In genomic region chr6:116397621-116398020, GRCm38 (mm10) we compare ENCODE assay signal across 16 mouse cellular contexts. TPM values are rescaled to one million over a fixed set of nuclear protein-coding genes. Genes with fewer than 3 reads are reported as not detected.
DNase-seq lines count a peak whose midpoint lies in the region; ATAC-seq lines count a peak whose summit lies in the region.
"Had no signal": no experiment of that assay in that cellular context is flagged by ENCODE, and none has a peak within 500 bp of the region (broad histone marks: within the 10 kb centered on the region; RNA-seq: fewer than 3 reads in every experiment).

No protein-coding gene starts in this region.

- H3K4me2 ChIP-seq in hindbrain, embryonic 11.5 days (replicated peaks; ENCODE audit: low read depth, low read length): no peak overlapping the region
- no peak overlapping the region for H3K4me2 ChIP-seq in midbrain, embryonic 14.5 days (ENCODE audit: low read length)
- H3K4me2 ChIP-seq: heart, embryonic 11.5 days; liver, embryonic 13.5 days had no signal

- no peaks in the 10 kb centered on the region for H3K27me3 ChIP-seq in embryonic facial prominence, embryonic 10.5 days (replicated peaks; ENCODE audit: low read depth, poor library complexity, severe bottlenecking)
- H3K27me3 ChIP-seq in hindbrain, embryonic 11.5 days (ENCODE audit: control insufficient read depth, insufficient read depth, low read length): no peaks in the 10 kb centered on the region
- no peaks in the 10 kb centered on the region for H3K27me3 ChIP-seq in midbrain, embryonic 14.5 days (ENCODE audit: control insufficient read depth, insufficient read depth, low read length)
- H3K27me3 ChIP-seq: liver, embryonic 13.5 days had no signal

- no peak overlapping the region for H3K9ac ChIP-seq in hindbrain, embryonic 11.5 days (ENCODE audit: low read depth, low read length)
- no peak overlapping the region for H3K9ac ChIP-seq in midbrain, embryonic 14.5 days (replicated peaks; ENCODE audit: low read length)
- H3K9ac ChIP-seq: liver, embryonic 13.5 days had no signal

- 0 out of 2 replicates have a peak overlapping the region, but pooled peaks have one; percentile 15 for H3K27ac ChIP-seq in embryonic facial prominence, embryonic 10.5 days (replicated peaks)
- peak overlapping the region; percentile 66 for H3K27ac ChIP-seq in hindbrain, embryonic 11.5 days (ENCODE audit: low read depth, low read length)
- H3K27ac ChIP-seq in midbrain, embryonic 14.5 days (replicated peaks; ENCODE audit: low read depth, low read length): peak overlapping the region; percentile 32; the same call in 1 of the 2 replicates
- H3K27ac ChIP-seq: liver, embryonic 13.5 days had no signal

- H3K4me1 ChIP-seq in embryonic facial prominence, embryonic 10.5 days: no peaks in the 10 kb centered on the region; the same call in 1 of the 2 replicates
- peaks cover 5% of the 10 kb centered on the region; the same call in 1 of the 2 replicates for H3K4me1 ChIP-seq in hindbrain, embryonic 11.5 days (replicated peaks; ENCODE audit: control insufficient read depth, insufficient read depth, low read length)
- H3K4me1 ChIP-seq in midbrain, embryonic 14.5 days (ENCODE audit: control insufficient read depth, insufficient read depth, low read length): peaks cover 20% of the 10 kb centered on the region

- peaks cover 11% of the 10 kb centered on the region for H3K36me3 ChIP-seq in embryonic facial prominence, embryonic 10.5 days (replicated peaks)
- H3K36me3 ChIP-seq in hindbrain, embryonic 11.5 days (ENCODE audit: control insufficient read depth, insufficient read depth, low read length): no peaks in the 10 kb centered on the region
- peaks cover 10% of the 10 kb centered on the region for H3K36me3 ChIP-seq in midbrain, embryonic 14.5 days (ENCODE audit: control insufficient read depth, insufficient read depth, low read length)

- H3K4me3 ChIP-seq in embryonic facial prominence, embryonic 10.5 days: no peak overlapping the region
- no peak overlapping the region for H3K4me3 ChIP-seq in hindbrain, embryonic 11.5 days (ENCODE audit: low read depth, low read length)
- no peak overlapping the region for H3K4me3 ChIP-seq in midbrain, embryonic 14.5 days (replicated peaks; ENCODE audit: low read depth, low read length)
- H3K4me3 ChIP-seq: liver, embryonic 13.5 days had no signal

- DNase-seq in R1 (ENCODE audit: low read depth, low spot score): peak; percentile 59
- no peak for DNase-seq in embryonic facial prominence, embryonic 10.5 days (ENCODE audit: low spot score)
- peak; percentile 67 for DNase-seq in hindbrain, embryonic 11.5 days (ENCODE audit: low spot score)
- DNase-seq in midbrain, embryonic 14.5 days: peak; percentile 65
- DNase-seq in left cerebral cortex, adult 18-20 months (ENCODE audit: low spot score in 2 of 2): no peak
- no peak for DNase-seq in right cerebral cortex, adult 2 months (ENCODE audit: low spot score in 2 of 2)
- DNase-seq in ovary, postnatal 36 days (ENCODE audit: low spot score): no peak
- DNase-seq: adrenal gland, adult 8-10 months; cerebellum, adult 11 months; kidney, postnatal 25 days; liver, embryonic 13.5 days; lung, postnatal 4 days; thymus, adult 18-20 months had no signal

- peak; percentile 93 for ATAC-seq in hindbrain, embryonic 11.5 days (ENCODE audit: low FRiP score)
- ATAC-seq in midbrain, embryonic 14.5 days (ENCODE audit: low FRiP score, low TSS enrichment): peak; percentile 50; the same call in 1 of the 2 replicates
- no peak for ATAC-seq in erythroblast, adult 5-6 weeks (replicated peaks; ENCODE audit: low FRiP score, poor library complexity, severe bottlenecking)
- ATAC-seq: CD4-positive, CD25-positive, alpha-beta regulatory T cell, adult 4 months had no signal

- no peaks in the 10 kb centered on the region for H3K9me3 ChIP-seq in embryonic facial prominence, embryonic 10.5 days
- H3K9me3 ChIP-seq in hindbrain, embryonic 11.5 days (ENCODE audit: control insufficient read depth, low read length): no peaks in the 10 kb centered on the region
- H3K9me3 ChIP-seq in midbrain, embryonic 14.5 days (ENCODE audit: control insufficient read depth, low read length): no peaks in the 10 kb centered on the region
- H3K9me3 ChIP-seq: liver, embryonic 13.5 days had no signal

- WGBS in embryonic facial prominence, embryonic 10.5 days: 53% methylated on average over 6 of the region's 6 CpGs
- 28% methylated on average over 6 of the region's 6 CpGs for WGBS in hindbrain, embryonic 11.5 days
- WGBS in midbrain, embryonic 14.5 days: 5% methylated on average over 6 of the region's 6 CpGs

RNA-seq across cellular contexts. Expression of gene March8, which starts 59.8 kb away (rescaled TPM):
- 24.7 and 26.5 TPM in 2 replicates for polyA plus RNA-seq in embryonic facial prominence, embryonic 10.5 days (2016; fragmentation: Nextera tagmentation; extraction: Ambion mirVana)
- 47.9 and 52.8 TPM in 2 replicates for polyA plus RNA-seq in hindbrain, embryonic 11.5 days (2014; fragmentation: Nextera tagmentation; extraction: Ambion mirVana)
- 78.2 and 81.0 TPM in 2 replicates for polyA plus RNA-seq in midbrain, embryonic 14.5 days (2014; fragmentation: Nextera tagmentation; extraction: Ambion mirVana)
- total RNA-seq in left cerebral cortex, adult 18-20 months (2021): 10 to 100 TPM; 45.1 to 46.2 TPM
- 546 and 733 TPM in 2 replicates for total RNA-seq in erythroblast, adult 5-6 weeks (2015; ENCODE audit: low replicate concordance)
- total RNA-seq in erythroblast, adult 5-6 weeks (2017; ENCODE audit: low replicate concordance): 1,003 and 1,028 TPM in 2 replicates

Comparison
In these comparisons a context has a peak if more than half of its experiments do, and no peak if none do; other contexts are left out.
1. DNase-seq: peak in R1 (single experiment), hindbrain, embryonic 11.5 days (single experiment) and midbrain, embryonic 14.5 days (single experiment); none in embryonic facial prominence, embryonic 10.5 days (single experiment), left cerebral cortex, adult 18-20 months (0 of 2), right cerebral cortex, adult 2 months (0 of 2) and ovary, postnatal 36 days (single experiment).
2. H3K27ac ChIP-seq: peak in every context shown above with its lines; median percentile 66 in hindbrain, embryonic 11.5 days; 32 in midbrain, embryonic 14.5 days; 15 in embryonic facial prominence, embryonic 10.5 days.